Mouse (Mus musculus) adrenal gland, postnatal 10 days (tissue): ENCODE measurements at regions not wholly inside any gene's neighbourhood (a gene's known extent, or its start where the extent isn't known, plus 50 kb on each side); places are given as distances from the start of the nearest gene placed in this dataset.
A peak's percentile ranks its signal among the peaks of the same experiment; 100 is the strongest.

Experiments used
- DNase-seq: peaks from one replicate; pipeline ENCODE4 v3.0.0; 2021; ENCODE audit warnings: mixed read lengths

GRCm38 (mm10) chr3:128723100-128723499 lies 476.6 kb upstream of the Pitx2 start:
- no peak for DNase-seq

DNA sequence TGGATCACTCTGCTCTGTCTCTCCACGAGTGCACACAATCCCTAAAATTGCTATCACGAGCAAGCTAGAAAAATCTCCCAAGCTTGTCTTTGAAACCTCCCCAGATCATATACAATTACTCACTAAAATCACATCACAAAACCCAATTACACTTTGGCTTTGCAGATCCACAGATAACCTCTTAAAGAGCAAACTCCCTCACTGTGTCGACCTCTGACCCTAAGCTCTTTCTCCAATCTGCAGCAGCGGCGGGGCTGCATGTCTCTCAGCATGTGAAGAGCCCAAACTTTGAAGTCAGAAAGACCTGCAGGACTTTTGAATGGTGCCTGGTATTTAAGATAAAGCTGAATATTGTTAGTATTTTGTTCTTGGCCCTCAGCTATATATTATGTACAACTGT lies 479.4 kb upstream of the Pitx2 start:
- no peak for DNase-seq

GRCm38 (mm10) chr3:128719226-128719625 lies 480.5 kb upstream of the Pitx2 start:
- DNase-seq = no peak

GRCm38 (mm10) chr3:128707270-128707669 lies 492.4 kb upstream of the Pitx2 start:
- DNase-seq = no peak

- no peak for DNase-seq
Observed at GRCm38 (mm10) chr3:128668468-128669127, 531.1 kb upstream of the Pitx2 start.

DNA sequence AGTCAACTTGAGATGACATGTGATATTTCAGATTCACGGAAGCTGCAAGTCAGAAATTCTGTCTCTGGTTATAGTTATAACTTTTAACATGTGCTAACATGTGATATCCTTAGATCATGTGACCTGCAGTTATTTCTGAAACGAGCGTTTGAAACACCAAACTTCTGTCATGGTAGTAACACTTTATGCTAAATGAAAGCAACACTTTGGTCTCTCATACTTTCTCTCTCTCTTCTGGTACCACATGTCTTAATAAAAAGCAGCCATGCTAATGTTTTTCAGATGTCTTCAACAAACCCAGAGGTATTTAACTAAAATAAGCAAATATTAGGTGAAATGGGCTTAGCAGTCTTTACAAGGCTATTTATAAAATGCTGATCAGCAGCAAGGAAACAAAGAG lies 534.5 kb upstream of the Pitx2 start:
- no peak for DNase-seq

DNA sequence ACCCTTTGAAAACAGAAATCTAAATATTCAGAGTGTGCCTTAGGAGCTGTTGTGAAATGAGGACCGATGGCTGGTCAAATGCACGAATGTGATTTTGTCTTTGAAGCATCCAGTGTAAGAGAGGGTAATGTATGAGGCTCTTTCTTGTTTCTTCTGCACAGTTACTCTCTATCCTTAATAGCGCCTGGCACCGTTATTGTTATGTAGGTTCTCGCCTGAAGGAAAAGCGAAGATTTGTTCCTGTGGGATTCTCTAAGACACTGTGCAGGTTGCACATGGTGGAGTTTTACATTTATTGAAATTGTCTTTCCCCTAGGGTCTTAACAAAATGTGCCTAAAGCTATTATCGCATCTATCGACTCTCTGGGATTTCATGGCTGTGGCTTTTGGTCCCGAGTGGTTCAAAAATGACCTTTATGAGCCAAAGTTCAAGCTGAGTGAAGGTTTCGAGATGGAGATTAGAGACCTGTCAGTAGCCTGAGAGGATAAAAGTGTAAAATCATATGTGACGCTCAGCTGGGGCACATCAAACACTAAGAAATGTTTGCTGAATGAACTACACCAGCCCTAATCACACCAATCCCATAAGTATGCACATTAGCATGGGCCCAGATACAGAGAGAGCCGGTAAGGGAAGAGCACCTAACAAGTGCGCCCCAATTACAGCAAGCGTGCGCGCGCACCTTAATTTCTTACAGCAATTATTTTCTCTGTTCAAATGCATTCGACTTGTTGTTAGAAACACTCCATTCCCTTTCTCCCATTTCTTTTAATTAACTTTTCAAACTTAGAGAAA lies 562.5 kb upstream of the Pitx2 start:
- DNase-seq = no peak

DNA sequence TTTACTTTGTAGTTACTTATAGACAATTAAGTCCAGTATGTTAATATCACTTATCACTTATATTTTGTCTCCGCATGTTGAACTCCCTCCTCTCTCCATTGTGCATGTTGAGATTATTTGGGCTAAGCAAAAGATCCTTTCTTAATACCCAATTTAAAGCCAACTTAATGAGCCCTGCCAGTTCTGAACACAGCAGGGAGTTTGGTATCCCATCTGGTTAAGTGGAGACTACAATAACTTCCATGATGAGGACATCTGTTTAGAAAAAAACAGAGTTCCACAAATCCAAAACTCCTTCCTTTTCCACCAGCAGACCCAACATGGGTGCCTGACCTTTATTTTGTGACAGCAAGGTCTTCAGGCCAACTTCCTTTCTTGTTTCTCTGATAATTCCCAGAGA lies 572.0 kb upstream of the Pitx2 start:
- DNase-seq = no peak

DNA sequence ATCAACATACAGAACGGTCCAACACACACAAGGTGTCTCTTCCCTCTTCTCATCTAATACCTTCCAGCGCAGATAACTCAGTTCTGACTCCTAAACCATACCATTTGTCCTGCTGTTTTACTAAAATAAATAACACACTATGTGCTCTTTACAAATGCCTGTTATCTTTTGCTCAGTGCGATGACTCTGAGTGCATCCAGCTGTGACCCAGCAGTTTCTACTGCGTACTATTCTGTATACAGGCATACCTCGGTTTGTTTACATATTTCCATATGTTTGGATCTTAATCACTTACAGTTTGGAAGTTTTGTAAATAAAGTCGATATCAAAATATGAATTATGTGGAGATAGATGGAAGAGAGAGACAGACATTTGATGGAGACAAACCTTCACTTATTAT lies 583.0 kb upstream of the Pitx2 start:
- no peak for DNase-seq

- no peak for DNase-seq
Observed at GRCm38 (mm10) chr3:128613657-128614056, 586.0 kb upstream of the Pitx2 start.

DNA sequence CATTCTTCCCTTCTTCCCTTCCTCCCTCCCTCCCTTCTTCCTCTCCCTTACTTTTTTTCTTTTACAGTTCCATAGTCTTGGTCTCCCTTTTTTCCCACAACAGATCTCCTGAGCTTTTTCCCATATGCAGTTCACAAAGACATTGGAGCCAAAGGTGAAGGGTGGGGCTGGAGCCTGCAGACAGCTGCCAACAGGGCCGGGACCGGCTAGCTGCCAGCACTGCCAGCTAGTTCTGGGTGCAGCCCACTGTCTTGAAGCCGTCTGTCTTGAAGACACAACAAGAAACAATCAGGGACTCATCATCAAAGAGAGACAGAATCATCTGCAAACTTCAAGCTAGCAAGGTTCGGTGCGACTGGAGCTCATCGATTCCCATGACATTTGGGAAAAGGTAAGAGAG lies 588.9 kb upstream of the Pitx2 start:
- DNase-seq = peak; percentile 15

DNA sequence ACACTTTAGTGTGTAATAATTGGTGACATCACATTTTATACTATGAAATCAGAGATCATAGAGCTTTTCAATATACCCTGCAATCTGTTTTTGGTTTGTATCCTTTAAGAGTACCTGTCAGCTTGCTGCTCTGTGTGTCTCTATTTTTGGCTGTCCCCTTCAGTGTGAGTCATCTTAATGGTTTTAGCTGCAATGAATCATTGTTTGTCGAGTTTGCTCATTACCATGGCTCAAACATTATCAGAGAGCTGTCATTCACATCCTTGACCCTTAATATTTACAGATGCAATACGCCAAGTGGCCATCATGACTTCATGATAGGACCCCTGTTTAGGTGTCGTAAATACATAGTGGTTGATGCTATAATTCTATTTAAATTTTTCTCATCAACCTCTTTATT lies 591.0 kb upstream of the Pitx2 start:
- peak; percentile 10 for DNase-seq

GRCm38 (mm10) chr3:128575339-128576129 lies 624.1 kb upstream of the Pitx2 start:
- no peak for DNase-seq

DNA sequence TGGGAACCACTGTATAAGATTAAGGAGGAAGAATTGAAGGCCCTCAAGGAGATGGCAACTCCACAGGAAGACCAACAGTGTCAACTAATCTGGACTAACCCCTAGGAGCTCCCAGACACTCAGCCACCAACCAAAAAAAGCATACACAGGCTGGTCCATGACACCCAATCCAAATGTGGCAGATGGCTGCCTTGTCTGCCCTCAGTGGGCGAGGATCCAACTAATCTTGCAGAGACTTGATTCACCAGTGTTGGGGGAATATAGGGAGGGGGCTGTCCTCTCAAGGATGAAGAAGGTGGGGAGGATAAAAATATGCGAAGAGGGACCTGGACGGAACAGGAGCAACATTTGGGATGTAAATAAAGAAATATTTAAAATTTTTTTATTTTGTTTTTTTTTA lies 629.1 kb upstream of the Pitx2 start:
- DNase-seq = no peak

DNA sequence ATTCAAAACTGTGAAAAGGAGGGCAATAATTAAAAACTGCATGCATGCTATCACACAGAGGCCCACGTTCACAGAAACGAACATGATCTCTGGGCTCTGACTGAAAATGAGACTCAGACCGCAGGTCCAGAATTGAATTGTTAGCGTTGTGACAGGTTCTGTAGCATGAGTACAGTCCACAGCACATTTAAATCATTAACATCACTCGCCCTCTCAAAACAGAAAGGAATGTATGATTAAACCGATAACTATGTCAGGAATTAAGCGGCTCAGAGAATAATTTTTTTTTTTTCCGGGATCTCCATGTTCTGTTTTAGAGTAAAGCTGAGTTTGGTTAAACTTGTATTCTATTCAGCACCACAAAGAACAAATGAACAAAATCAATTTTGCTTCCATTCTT lies 634.3 kb upstream of the Pitx2 start:
- DNase-seq = no peak

DNA sequence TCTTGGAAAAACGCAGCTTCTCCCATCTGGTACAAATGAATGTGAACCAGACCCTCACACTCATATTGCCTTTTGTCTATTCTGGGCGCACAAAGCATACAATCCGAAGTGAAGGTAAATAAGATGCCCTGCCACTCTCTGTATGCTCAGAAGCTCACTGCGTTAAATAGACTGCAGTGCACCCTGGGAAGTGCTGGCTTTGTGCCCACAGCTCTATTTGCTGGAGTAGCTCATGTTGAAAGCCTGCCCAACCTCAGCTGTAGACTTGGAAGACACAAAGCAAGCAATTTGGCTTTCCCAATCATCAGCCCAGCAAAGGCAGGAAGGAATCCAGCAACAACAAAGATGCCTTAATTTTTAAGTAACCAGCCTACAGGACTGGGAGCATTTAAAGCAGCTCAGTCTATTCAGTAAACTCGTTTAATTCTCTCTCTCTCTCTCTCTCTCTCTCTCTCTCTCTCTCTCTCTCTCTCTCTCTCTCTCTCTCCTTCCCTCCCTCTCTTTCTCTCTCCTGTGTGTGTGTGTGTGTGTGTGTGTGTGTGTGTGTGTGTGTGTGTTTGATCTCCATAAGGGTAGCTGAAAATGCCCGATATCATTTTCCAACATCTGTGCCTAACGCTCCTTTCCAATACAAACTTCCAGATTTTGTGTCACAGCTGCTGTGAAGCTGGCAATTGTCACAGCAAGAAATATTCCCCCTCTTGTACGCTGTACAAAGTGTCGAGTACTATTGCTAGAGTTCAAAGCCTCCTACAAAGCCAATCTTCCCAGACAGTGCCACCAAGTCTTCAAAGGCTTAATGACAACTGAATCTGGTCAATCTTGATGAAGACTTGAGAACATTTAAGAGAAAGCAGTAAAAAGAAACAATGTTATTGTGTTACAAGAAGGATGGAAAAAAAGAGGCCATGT lies 650.5 kb upstream of the Fam241a start:
- peak; percentile 46 for DNase-seq

DNA sequence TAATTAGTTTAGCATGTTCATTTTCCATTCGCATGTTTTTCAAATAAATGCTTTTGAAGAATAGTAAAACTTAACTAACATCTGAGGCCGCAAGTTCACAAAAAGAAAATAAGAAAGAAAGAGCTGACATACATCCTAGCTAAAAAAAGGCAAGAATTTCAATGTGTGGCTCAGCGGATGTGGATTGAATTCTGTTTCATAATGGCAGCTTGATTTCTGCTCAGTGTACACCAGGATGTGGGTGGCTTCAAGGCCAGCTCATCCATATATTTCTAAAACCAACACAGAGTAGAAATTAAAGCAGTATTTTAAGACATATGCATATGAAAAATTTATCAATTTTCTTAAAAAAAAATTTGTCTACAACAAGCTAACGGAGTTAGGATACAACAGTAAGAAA lies 629.3 kb upstream of the Fam241a start:
- DNase-seq = no peak

DNA sequence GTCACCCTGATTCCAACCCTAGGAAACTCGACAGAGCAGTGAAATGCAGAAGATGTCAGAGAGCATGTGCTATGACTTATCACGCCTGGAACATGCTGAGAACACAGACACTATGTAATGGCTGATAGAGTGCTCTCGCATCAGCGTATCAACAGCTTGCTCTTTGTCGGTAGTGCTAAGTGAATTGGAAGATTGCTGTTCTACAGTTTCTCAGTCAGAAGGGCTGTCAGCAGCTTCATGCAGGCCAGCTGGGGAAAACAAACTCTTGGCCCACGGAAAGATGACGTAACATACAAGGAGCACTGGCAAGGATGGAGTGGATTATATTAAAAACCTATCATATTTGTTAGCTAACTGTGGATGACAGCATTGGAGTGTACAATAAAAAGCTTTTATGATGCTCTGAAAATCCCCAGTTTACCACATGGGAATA lies 624.6 kb upstream of the Fam241a start:
- DNase-seq = peak; percentile 5

DNA sequence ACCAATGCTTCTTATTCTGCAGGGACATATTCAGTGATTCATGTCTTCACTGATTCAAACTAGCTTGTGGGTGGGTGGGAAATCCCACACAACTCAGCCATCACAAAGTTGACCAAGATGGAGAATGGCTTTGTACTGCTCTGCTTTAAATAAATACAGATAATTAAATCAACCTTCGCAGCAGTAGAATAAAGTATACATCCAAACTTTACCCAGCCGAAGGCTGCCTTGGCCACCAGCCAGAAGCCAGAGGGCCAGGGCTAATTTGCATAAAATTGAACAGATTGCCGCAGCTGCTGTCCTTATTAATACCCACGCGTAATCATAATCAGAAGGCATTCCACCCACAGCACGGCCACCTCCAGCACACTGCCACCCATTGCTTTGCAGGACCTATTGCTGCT lies 623.8 kb upstream of the Fam241a start:
- DNase-seq = peak; percentile 3

DNA sequence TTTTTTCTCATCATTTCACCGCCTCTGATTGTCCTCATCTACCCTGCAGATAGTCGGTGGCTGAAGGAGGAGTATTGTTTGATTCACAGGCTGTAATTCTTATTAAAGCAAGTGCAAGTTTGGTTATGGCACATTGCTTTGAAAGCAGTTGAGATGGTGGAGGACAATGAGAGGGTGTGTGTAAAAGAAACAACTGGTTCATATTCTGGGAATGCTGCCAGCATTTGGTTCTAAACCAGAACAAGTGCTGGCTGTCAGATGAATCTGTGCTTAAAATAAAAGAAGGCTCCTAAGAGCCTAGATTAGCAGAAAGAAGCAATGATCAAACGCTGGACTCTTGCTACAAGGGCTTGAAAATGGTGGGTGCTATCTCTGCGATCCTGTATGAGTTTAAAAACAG lies 622.7 kb upstream of the Fam241a start:
- peak; percentile 4 for DNase-seq

DNA sequence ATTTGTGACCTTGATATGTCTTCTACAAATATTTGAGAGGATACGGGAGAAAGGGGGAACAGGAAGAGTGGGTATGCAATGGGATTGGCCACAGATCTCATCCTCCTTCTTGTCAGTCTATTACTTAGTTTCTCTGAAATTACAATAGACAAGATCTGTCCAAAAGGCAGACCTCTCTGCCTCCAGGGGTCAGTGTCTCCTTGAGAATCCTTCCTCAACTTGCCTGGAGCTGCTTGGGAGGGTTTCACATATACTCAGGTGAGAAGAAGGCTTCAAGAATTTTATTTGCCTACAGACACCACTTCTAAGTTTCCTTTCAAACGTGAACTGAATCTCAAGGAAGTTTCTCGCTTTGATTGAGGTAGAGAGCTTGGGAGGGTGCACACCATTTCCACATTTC lies 575.0 kb upstream of the Fam241a start:
- peak; percentile 37 for DNase-seq

GRCm38 (mm10) chr3:128429706-128430105 lies 533.6 kb upstream of the Fam241a start:
- DNase-seq = no peak
